Mouse (Mus musculus) brain, embryonic 14.5 days (tissue): Measurements from ENCODE around the gene Osbpl10. TPM values are rescaled to one million over a fixed set of nuclear protein-coding genes. Genes with fewer than 3 reads are reported as not detected.

ENCODE experiments used
- DNase-seq: peaks from one replicate; pipeline ENCODE4 v3.0.0-alpha.2; 2011; ENCODE audit warnings: low read depth
- CTCF ChIP-seq: fragments of 200-500 bp; IDR thresholded peaks from 2 replicates; pipeline ENCODE4 v1.5.1; 2012; ENCODE audit warnings: inconsistent platforms, mild to moderate bottlenecking, moderate library complexity, borderline replicate concordance; ENCODE audit not compliant: insufficient read depth, insufficient read length; ENCODE audit errors: extremely low read depth
- POLR2A ChIP-seq: fragments of 200-500 bp; IDR thresholded peaks from 2 replicates; pipeline ENCODE4 v1.6.1; 2012; ENCODE audit warnings: mild to moderate bottlenecking, inconsistent platforms, borderline replicate concordance; ENCODE audit not compliant: poor library complexity, insufficient read depth, insufficient read length, severe bottlenecking; ENCODE audit errors: extremely low read depth
- polyA plus RNA-seq: library from polyadenylated mRNA; depleted of rRNA; stranded (reverse); fragments of >200 nt; gene quantifications from 2 replicates; pipeline ENCODE4 v1.2.3, GENCODE M21; 2012; rRNA removed

Gene Osbpl10
- polyA plus RNA-seq: 4.3 and 7.3 TPM in 2 replicates

DNA sequence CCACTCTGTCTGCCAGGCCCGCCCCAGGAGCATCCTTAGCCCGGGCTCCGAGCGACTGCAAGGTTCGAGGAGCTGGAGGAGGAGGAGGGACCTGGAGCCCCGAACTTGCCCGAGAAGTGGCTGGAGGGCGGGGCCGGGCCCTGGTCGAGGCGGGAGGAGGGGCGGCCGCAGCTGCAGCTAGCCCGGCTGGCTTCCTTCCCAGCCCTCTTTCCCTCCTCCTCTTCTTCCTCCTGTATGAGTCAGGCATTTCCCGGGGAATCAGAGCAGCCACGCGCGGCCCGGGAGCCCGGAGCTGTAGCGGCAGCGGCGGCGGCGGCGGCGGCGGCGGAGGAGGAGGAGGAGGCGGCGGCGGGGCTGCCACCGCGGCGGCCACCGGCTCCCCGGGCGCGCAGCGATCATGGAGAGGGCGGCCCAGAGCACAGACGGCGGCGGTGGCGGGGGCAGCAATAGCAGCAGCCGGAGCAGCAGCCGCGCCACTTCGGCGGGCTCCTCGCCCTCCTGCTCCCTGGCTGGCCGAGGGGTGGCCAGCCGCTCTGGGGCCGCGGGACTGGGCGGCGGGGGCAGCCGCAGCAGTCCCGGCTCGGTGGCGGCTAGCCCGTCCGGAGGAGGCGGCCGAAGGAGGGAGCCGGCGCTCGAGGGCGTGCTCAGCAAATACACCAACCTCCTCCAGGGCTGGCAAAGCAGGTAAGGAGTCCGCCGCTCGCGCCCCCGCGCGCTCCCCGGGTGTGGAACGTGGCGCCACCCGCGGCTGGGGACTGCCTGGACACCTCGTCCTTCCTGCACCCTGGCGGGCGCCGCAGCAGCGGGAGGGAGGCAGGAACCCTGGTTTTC lies at the start of gene Osbpl10:
Osbpl10 (plus strand) TSS at position 289 of the 831 bp plus-strand sequence.
- DNase-seq: peak; percentile 89
- no peak for TF ChIP-seq CTCF
- TF ChIP-seq POLR2A: peak; percentile 14; the same call in 1 of the 2 replicates

DNA sequence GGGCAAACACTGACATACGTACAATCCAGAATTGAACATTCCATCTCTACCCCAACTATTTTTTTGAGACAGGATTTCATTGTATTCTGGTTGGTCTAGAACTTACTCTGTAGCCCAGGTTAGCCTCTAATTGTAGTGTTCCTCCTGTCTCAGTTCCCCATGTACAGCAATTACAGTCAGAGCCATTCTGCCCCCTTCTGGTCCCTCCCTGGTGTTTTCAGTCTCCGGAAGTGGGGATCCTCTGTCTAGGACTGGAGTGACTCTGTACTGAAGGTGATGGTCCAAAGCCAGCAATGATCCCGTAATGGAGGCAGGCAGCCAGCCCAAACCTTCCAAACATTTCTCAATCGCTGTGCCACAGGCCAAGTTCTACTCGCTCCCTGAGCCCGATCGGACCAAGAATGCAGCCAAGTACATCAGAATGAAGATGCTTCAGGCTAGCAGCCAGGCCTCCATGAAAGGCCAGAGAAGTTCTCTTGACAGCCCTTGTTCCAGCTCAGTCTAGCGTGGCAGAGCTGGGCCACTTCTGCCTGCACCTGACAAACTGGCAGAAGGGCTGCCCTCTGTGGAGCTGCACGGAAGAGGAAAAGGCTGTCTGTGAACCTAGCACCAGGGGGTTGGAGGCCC lies 47.8 kb upstream of the Osbpl10 start:
- TF ChIP-seq CTCF: no peak
- no peak for TF ChIP-seq POLR2A
- DNase-seq: peak; percentile 83

- no peak for TF ChIP-seq POLR2A
- no peak for TF ChIP-seq CTCF
- DNase-seq: no peak
These were observed 45.8 kb upstream of the Osbpl10 start for GRCm38 (mm10) chr9:114932607-114933006.

DNA sequence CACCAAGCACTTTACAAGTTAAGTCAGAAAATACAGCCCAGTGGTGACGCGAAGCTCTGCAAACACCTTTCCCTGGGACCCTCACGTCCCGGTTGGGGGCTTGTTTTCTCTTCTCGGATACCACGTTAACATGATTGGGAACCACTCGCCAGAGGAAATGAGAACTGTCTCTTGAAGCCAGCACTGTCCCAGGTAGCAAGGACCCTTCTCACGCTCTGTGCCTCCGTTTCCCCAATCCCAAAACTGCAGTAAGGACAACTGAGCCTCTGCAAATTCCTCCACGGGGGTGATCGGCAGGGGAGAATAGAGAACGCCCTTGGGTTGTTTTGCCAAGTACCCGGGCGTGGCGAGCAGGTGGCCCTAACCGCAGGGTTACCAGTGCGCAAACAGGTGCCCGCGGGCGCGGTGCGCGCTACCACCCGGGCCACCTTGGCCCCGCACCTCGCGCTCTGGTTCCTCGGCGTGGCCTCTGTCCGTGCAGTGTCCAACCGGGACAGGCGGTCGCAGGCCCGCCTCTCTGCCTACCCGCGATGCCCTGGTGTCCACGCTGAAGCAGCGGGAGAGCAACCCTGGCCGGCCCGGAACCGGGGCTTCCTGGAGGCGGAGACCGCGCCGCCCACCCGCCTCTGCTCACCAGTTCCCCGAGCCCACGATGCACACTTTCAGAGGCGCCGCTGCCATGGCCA lies 45.2 kb upstream of the Osbpl10 start:
- TF ChIP-seq POLR2A (no peak), CTCF (no peak)
- DNase-seq: no peak

GRCm38 (mm10) chr9:114933723-114934171 lies 44.6 kb upstream of the Osbpl10 start, which contains the start of gene Gpd1l:
Gene Gpd1l, minus strand, starts transcription at chr9:114933987.
- TF ChIP-seq CTCF: no peak
- 0 out of 2 replicates have a peak, but pooled peaks have one; percentile 12 for TF ChIP-seq POLR2A
- DNase-seq: peak; percentile 96

DNA sequence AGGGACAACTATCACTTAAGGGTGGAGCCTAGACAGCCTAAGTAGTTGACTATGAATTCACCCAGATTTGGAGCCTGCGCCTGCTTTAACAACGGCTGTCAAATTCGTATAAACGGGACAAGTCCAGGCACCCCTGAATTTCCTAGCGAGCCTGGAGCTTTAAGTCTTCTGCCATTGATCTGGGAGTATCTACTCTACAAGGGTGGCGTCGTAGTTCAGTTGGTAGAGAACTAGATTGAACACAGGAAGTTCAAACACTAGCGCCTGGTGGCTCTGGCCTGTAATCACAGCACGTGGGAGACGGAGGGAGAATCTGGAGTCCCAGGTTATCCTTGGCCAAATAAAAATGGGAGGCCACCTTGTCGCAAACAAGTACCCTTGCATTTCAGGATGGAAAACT lies 44.1 kb upstream of the Osbpl10 start:
- TF ChIP-seq CTCF (no peak), POLR2A (no peak)
- DNase-seq: no peak

GRCm38 (mm10) chr9:114935321-114935720 lies 43.0 kb upstream of the Osbpl10 start:
- TF ChIP-seq CTCF (no peak), POLR2A (no peak)

GRCm38 (mm10) chr9:114936687-114937086 lies 41.7 kb upstream of the Osbpl10 start:
- DNase-seq: no peak
- no peak for TF ChIP-seq POLR2A
- TF ChIP-seq CTCF: no peak

More at GRCm38 (mm10) chr9:114935321-114935720, 43.0 kb upstream of the Osbpl10 start:
- no peak for DNase-seq

DNA sequence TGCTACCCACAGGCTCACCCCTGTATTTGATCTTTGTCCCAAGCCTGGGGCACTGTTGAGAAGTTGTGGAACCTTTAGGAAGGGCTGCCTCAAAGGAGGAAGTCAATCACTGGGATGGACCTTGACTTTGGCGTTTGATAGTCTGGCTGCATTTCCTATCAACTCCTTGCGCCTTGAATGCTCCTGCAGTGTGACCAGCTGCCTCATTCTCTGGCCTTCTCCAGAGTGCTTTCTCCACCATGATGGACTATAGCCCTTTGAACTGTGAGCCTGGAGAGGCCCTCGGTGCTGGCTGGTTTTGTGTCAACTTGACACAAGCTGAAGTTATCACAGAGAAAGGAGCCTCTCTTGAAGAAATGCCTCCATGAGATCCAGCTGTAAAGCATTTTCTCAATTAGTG lies 33.7 kb upstream of the Osbpl10 start:
- no peak for DNase-seq
- TF ChIP-seq POLR2A: no peak
- no peak for TF ChIP-seq CTCF

- DNase-seq: no peak
- no peak for TF ChIP-seq CTCF
- TF ChIP-seq POLR2A: no peak
These were observed 32.8 kb upstream of the Osbpl10 start for GRCm38 (mm10) chr9:114945576-114945975.

GRCm38 (mm10) chr9:114948395-114948794 lies 30.0 kb upstream of the Osbpl10 start:
- no peak for DNase-seq
- TF ChIP-seq POLR2A (no peak), CTCF (no peak)
